Mouse (Mus musculus) 416B (cell line): ENCODE measurements around the gene Nrp1.

Source experiments
- DNase-seq: peaks from one replicate; pipeline ENCODE4 v3.0.0; 2011; ENCODE audit warnings: low read depth

The Nrp1 gene

GRCm38 (mm10) chr8:128419984-128420383 lies 61.6 kb downstream of the Nrp1 start:
- DNase-seq = peak; percentile 57

- no peak for DNase-seq
These were observed 62.0 kb downstream of the Nrp1 start for GRCm38 (mm10) chr8:128420402-128420801.

GRCm38 (mm10) chr8:128423813-128424212 lies 65.4 kb downstream of the Nrp1 start:
- no peak for DNase-seq

- no peak for DNase-seq
These were observed 66.4 kb downstream of the Nrp1 start for GRCm38 (mm10) chr8:128424626-128425333.

GRCm38 (mm10) chr8:128427071-128427470 lies 68.7 kb downstream of the Nrp1 start:
- no peak for DNase-seq

GRCm38 (mm10) chr8:128428971-128429370 lies 70.6 kb downstream of the Nrp1 start:
- no peak for DNase-seq

- DNase-seq = peak; percentile 24
These were observed 72.7 kb downstream of the Nrp1 start for GRCm38 (mm10) chr8:128431082-128431481.

- no peak for DNase-seq
These were observed 77.3 kb downstream of the Nrp1 start for GRCm38 (mm10) chr8:128435749-128436148.

GRCm38 (mm10) chr8:128437156-128437825 lies 78.9 kb downstream of the Nrp1 start:
- no peak for DNase-seq

GRCm38 (mm10) chr8:128441407-128441806 lies 83.0 kb downstream of the Nrp1 start:
- no peak for DNase-seq

GRCm38 (mm10) chr8:128445596-128445995 lies 87.2 kb downstream of the Nrp1 start:
- DNase-seq = no peak

GRCm38 (mm10) chr8:128446636-128447035 lies 88.2 kb downstream of the Nrp1 start:
- DNase-seq = no peak

GRCm38 (mm10) chr8:128447320-128447719 lies 88.9 kb downstream of the Nrp1 start:
- DNase-seq = no peak

- DNase-seq = no peak
These were observed 92.1 kb downstream of the Nrp1 start for GRCm38 (mm10) chr8:128450390-128451032.

- DNase-seq = no peak
These were observed 92.7 kb downstream of the Nrp1 start for GRCm38 (mm10) chr8:128451121-128451520.

- peak; percentile 64 for DNase-seq
These were observed 95.1 kb downstream of the Nrp1 start for GRCm38 (mm10) chr8:128453471-128453870.

- DNase-seq = no peak
These were observed 95.6 kb downstream of the Nrp1 start for GRCm38 (mm10) chr8:128454026-128454425.

GRCm38 (mm10) chr8:128457277-128457676 lies 98.9 kb downstream of the Nrp1 start:
- DNase-seq = no peak

- peak; percentile 58 for DNase-seq
These were observed 101.3 kb downstream of the Nrp1 start for GRCm38 (mm10) chr8:128459704-128460103.

- no peak for DNase-seq
These were observed 103.3 kb downstream of the Nrp1 start for GRCm38 (mm10) chr8:128461716-128462115.

GRCm38 (mm10) chr8:128463162-128463561 lies 104.8 kb downstream of the Nrp1 start:
- DNase-seq = no peak

GRCm38 (mm10) chr8:128464056-128464623 lies 105.7 kb downstream of the Nrp1 start:
- no peak for DNase-seq

- peak; percentile 26 for DNase-seq
These were observed 107.1 kb downstream of the Nrp1 start for GRCm38 (mm10) chr8:128465553-128465952.
